Mouse (Mus musculus) cerebellum, adult 2 months (tissue): Measurements from ENCODE around the gene Arhgef19.

Experiments used
- CTCF ChIP-seq: fragments of 200-500 bp; IDR thresholded peaks from 2 replicates; pipeline ENCODE4 v1.5.1; 2011; ENCODE audit warnings: low read depth, mild to moderate bottlenecking, control low read depth, low read length, moderate library complexity, borderline replicate concordance; ENCODE audit not compliant: insufficient read depth
- POLR2A ChIP-seq: fragments of 200-500 bp; IDR thresholded peaks from 2 replicates; pipeline ENCODE4 v1.6.1; 2011; ENCODE audit warnings: low read length, control low read depth, borderline replicate concordance; ENCODE audit not compliant: insufficient read depth

DNA sequence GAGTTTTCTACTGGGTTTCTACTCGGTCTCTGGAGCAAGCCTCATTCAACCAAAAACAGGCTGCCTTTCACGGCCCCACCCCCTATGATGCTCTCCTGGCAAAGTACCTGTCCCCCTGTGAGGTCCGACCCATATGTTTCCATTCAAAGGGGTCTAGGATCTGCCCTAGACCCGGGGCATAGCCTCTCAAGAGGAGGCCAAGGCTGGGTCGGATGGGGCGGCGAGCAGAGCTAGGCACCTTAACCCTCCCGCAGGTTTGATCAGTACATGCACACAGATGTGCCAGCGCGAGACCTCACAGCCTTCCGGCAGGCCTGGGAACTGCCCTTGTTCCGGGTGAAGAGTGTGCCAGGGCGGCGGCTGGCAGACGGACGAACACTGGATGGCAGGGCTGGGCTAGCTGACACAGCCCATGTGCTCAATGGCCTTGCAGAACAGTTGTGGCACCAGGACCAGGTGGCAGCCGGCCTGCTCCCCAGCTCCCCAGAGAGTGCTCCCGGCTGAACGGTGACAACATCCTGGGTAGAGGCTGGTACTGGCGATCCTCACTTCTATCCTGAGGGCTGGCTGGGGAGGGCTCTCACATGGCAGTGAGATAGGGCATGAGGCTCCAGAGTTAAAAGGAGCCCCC lies 19.6 kb upstream of the Arhgef19 start:
- TF ChIP-seq CTCF = no peak
- TF ChIP-seq POLR2A = no peak
